Mouse (Mus musculus) lung, embryonic 15.5 days (tissue): Measurements from ENCODE around the gene Ddx25. TPM values are rescaled to one million over a fixed set of nuclear protein-coding genes. Genes with fewer than 3 reads are reported as not detected.

Source experiments
- ATAC-seq: fragments of 200-750 bp; cut with Nextera tagmentation; 2 replicates; pipeline ENCODE4 v1.8.0; 2017; ENCODE audit warnings: moderate number of reproducible peaks, borderline replicate concordance; ENCODE audit not compliant: low FRiP score, low TSS enrichment; ENCODE audit errors: extremely low read depth
- H3K27ac ChIP-seq: fragments of 300-500 bp; sonication (generic); 2 replicates; pipeline ENCODE4 v1.5.1; 2015; ENCODE audit warnings: moderate library complexity, mild to moderate bottlenecking, inconsistent platforms
- H3K27me3 ChIP-seq: fragments of 300-500 bp; sonication (generic); 2 replicates; pipeline ENCODE4 v1.6.1; 2015; ENCODE audit warnings: inconsistent platforms
- H3K36me3 ChIP-seq: fragments of 300-500 bp; sonication (generic); 2 replicates; pipeline ENCODE4 v1.6.1; 2015; ENCODE audit warnings: inconsistent platforms
- H3K4me1 ChIP-seq: fragments of 300-500 bp; sonication (generic); 2 replicates; pipeline ENCODE4 v1.6.1; 2015; ENCODE audit warnings: inconsistent platforms
- H3K4me2 ChIP-seq: fragments of 300-500 bp; sonication (generic); 2 replicates; pipeline ENCODE4 v1.6.1; 2015; ENCODE audit warnings: inconsistent platforms, mild to moderate bottlenecking, moderate library complexity
- H3K4me3 ChIP-seq: fragments of 300-500 bp; sonication (generic); 2 replicates; pipeline ENCODE4 v1.5.1; 2015; ENCODE audit warnings: mild to moderate bottlenecking, inconsistent platforms
- H3K9ac ChIP-seq: fragments of 300-500 bp; sonication (generic); 2 replicates; pipeline ENCODE4 v1.6.1; 2015; ENCODE audit warnings: inconsistent platforms
- H3K9me3 ChIP-seq: fragments of 300-500 bp; sonication (generic); 2 replicates; pipeline ENCODE4 v1.6.1; 2016; ENCODE audit warnings: inconsistent platforms
- WGBS: fragments of 180-500 bp; shearing (Covaris S2); methylation state at CpG from one replicate; pipeline ENCODE4 v1.1.7; 2015; 5-methylcytosine and 5-hydroxymethylcytosine counted together
- polyA plus RNA-seq: library from polyadenylated mRNA; unstranded; fragments of >200 nt; fragmentation: Nextera tagmentation; extraction: Ambion mirVana; gene quantifications from 2 replicates; pipeline ENCODE4 v1.2.1, GENCODE M21; 2015

Gene Ddx25
- polyA plus RNA-seq: 1.2 and 1.3 TPM in 2 replicates

GRCm38 (mm10) chr9:35558257-35559008 lies at the start of gene Ddx25, which contains the start of gene Pus3:
TSS of gene Ddx25 (minus strand) at chr9:35558528.
TSS of gene Pus3 (plus strand) at chr9:35558595.
- Histone ChIP-seq H3K27me3 (peaks cover 17% of the 10 kb centered on the region; the same call in 1 of the 2 replicates), H3K9me3 (no peaks in the 10 kb centered on the region)
- WGBS: under 1% methylated on average over 58 of the region's 59 CpGs

GRCm38 (mm10) chr9:35607647-35608405 lies 49.5 kb upstream of the Ddx25 start:
- no peak for ATAC-seq
- Histone ChIP-seq H3K36me3 (no peaks in the 10 kb centered on the region), H3K4me1 (no peaks in the 10 kb centered on the region), H3K9ac (no peak overlapping the region), H3K4me2 (no peak overlapping the region), H3K27ac (no peak overlapping the region), H3K27me3 (no peaks in the 10 kb centered on the region), H3K9me3 (no peaks in the 10 kb centered on the region), H3K4me3 (no peak overlapping the region)
- WGBS: 56% methylated on average over 8 of the region's 8 CpGs

More at GRCm38 (mm10) chr9:35558257-35559008, at the start of gene Ddx25, which contains the start of gene Pus3:
- Histone ChIP-seq H3K4me2 (peak within 1 kb of the TSS; percentile 97), H3K36me3 (peaks cover 10% of the 10 kb centered on the region), H3K9ac (peak within 1 kb of the TSS; percentile 62), H3K4me1 (peaks cover 29% of the 10 kb centered on the region), H3K4me3 (peak within 1 kb of the TSS; percentile 74), H3K27ac (peak within 1 kb of the TSS; percentile 60)
- peak; percentile 71 for ATAC-seq

DNA sequence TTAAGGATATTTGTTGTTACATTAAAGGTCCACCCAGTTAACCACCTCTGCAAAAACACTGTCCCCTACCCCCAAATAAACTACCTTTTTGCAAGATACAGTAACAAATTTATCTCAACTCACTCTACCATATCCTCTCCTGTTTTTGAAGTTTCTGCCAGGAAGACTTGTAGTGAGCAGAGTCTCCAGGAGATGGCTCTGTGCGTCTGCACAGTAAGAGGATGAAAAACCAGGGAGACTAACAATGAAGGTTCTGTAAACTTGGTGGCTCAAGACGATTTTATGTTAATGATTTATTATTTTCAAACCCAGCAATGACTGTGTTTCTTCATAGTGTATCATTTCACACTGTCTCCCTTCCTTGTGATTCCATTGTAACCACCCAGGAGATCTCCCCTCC lies 34.6 kb upstream of the Ddx25 start:
- no peaks in the 10 kb centered on the region for H3K9me3 ChIP-seq
- ATAC-seq: no peak
- no peaks in the 10 kb centered on the region for H3K36me3 ChIP-seq

DNA sequence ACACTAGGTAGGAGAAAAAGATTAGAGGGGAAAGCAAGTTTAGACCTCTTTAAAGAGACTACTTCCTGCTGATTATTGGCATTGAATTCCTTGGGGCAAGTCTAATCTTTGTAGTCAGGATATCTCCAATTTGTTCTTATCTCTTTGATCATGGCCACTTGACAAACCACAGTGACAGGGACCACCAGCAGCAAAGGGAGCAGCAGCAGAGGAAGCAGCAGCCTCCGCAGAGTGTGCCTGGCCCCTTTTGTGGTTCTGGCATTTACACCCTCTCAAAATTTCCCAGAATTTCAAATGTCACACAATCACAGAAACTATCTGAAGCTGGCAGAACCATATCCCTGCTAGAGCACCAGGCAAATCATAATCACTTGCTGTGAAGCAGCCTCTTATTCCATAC lies 29.3 kb upstream of the Ddx25 start:
- H3K4me2 ChIP-seq: no peak overlapping the region
- no peaks in the 10 kb centered on the region for H3K4me1 ChIP-seq
- ATAC-seq: no peak
- H3K9me3 ChIP-seq: no peaks in the 10 kb centered on the region
- H3K36me3 ChIP-seq: no peaks in the 10 kb centered on the region
- no peak overlapping the region for H3K4me3 ChIP-seq
- H3K9ac ChIP-seq: no peak overlapping the region
- 57% methylated on average over 1 of the region's 1 CpGs for WGBS
- H3K27me3 ChIP-seq: no peaks in the 10 kb centered on the region
- no peak overlapping the region for H3K27ac ChIP-seq

More for the DNA sequence above, 34.6 kb upstream of the Ddx25 start:
- Histone ChIP-seq H3K4me2 (no peak overlapping the region), H3K27me3 (no peaks in the 10 kb centered on the region), H3K4me3 (no peak overlapping the region), H3K4me1 (no peaks in the 10 kb centered on the region), H3K27ac (no peak overlapping the region), H3K9ac (no peak overlapping the region)
- WGBS: 6% methylated on average over 2 of the region's 2 CpGs

DNA sequence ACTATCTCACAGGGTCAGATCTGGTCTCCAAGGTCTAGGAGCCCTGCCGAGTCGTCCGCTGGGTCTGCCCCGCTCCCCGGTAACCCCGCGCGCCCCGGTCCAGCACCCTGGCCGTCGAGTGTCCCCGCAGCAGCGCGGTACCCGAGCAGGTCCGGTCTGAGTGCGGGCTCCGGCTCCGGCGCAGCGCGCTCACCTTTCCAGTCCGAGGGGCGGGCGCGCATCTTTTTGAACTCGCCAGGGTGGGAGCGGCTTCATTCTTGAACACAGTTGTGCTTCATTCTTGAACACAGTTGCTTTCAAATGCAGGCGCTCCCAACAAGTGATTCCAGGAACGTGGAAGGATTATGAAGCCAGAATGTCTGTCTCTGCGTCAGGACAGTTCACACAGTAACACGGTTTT lies 16.1 kb upstream of the Ddx25 start:
- peak overlapping the region; percentile 19 for H3K4me3 ChIP-seq
- H3K27ac ChIP-seq: no peak overlapping the region
- no peaks in the 10 kb centered on the region for H3K9me3 ChIP-seq
- peaks cover 8% of the 10 kb centered on the region; the same call in 1 of the 2 replicates for H3K4me1 ChIP-seq
- ATAC-seq: no peak
- peaks cover 15% of the 10 kb centered on the region for H3K27me3 ChIP-seq
- peak overlapping the region; percentile 49 for H3K4me2 ChIP-seq
- 5% methylated on average over 27 of the region's 32 CpGs for WGBS
- H3K36me3 ChIP-seq: no peaks in the 10 kb centered on the region
- no peak overlapping the region for H3K9ac ChIP-seq

DNA sequence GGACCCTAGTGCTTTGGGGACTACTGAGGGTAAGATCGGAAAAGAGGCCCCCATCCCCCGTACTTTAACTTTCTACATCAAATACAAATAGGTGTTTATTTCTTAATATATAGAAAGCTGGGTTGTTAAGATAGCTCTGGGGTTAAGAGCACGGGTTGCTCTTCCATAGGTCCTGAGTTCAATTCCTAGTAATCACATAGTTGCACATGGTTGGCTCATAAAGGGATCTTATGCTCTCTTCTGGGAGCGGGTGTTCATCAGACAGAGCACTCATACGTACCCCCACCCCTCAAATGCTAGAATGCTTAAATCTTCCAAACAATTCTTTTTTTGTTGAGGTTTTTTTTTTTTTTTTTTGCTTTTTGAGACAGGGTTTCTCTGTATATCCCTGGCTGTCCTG lies 12.3 kb upstream of the Ddx25 start:
- Histone ChIP-seq H3K4me1 (peaks cover 13% of the 10 kb centered on the region; the same call in 1 of the 2 replicates), H3K27ac (peak overlapping the region; percentile 91; the same call in 1 of the 2 replicates), H3K9me3 (no peaks in the 10 kb centered on the region), H3K27me3 (peaks cover 15% of the 10 kb centered on the region), H3K36me3 (peaks cover 24% of the 10 kb centered on the region; the same call in 1 of the 2 replicates), H3K9ac (peak overlapping the region; percentile 82), H3K4me3 (peak overlapping the region; percentile 84), H3K4me2 (peak overlapping the region; percentile 81)
- no peak for ATAC-seq
- 8% methylated on average over 5 of the region's 5 CpGs for whole genome bisulfite sequencing

DNA sequence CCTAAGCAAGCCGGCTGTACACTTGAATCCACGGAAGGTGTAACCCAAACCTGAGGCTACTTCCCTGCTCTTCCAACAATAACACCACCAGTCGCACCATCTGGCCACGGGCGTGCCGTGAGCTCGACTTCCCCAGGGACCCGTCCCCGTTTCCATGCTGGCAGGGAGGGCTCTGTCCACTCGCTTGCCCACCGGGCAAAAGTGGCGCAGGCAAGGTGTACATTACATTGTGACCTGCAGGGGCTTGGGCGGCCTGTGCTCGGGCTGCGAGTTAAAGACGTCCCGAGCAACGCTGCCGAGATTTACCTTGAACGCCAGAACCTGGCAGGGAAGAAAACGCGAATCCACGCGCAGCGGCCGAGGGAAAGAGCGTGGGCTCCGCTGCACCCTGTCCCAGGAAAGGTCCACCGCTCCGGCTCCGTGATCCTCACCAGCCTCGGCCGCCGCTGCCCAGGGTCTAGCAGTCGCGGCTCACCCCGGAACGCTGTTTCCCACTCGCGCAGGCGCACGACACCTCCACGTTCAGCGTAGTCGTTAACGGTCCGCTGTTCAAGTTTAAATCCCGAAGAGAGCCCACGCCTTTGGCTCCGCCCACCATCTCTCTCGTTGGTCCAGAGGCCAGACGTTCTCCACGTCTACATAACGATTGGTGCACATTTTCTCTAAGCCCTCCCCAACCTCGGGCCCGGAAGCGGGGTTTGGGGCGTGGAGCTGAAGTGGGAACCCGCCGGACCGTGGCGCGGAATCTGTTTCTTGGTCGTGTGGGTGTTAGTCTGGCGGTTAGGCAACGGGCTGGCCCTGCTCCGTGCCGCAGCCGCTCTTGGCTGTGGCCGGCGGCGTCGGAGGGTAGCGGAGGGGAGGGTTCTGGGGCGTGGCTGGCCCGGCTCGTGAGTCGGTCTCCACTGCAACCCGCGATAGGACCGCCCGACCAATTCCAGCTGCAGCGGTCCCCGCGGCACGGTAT lies 11.5 kb upstream of the Ddx25 start, which contains the start of the genes Pate2 and Hyls1:
Pate2 (plus strand) TSS at position 714 of the 964 bp plus-strand sequence.
Hyls1 (minus strand) TSS at position 828 of the 964 bp plus-strand sequence.
- peak within 1 kb of the TSS; percentile 84 for H3K4me3 ChIP-seq
- under 1% methylated on average over 86 of the region's 86 CpGs for WGBS
- H3K27me3 ChIP-seq: peaks cover 12% of the 10 kb centered on the region
- peaks cover 33% of the 10 kb centered on the region; the same call in 1 of the 2 replicates for H3K36me3 ChIP-seq
- H3K4me1 ChIP-seq: peaks cover 13% of the 10 kb centered on the region; the same call in 1 of the 2 replicates
- peak within 1 kb of the TSS; percentile 82 for H3K9ac ChIP-seq
- peak within 1 kb of the TSS; percentile 81 for H3K4me2 ChIP-seq
- no peaks in the 10 kb centered on the region for H3K9me3 ChIP-seq
- peak within 1 kb of the TSS; percentile 91 for H3K27ac ChIP-seq
- peak; percentile 98 for ATAC-seq

- Histone ChIP-seq H3K27me3 (no peaks in the 10 kb centered on the region; the same call in 1 of the 2 replicates), H3K36me3 (peaks cover 42% of the 10 kb centered on the region; the same call in 1 of the 2 replicates), H3K9ac (no peak overlapping the region), H3K9me3 (no peaks in the 10 kb centered on the region), H3K4me2 (no peak overlapping the region), H3K27ac (no peak overlapping the region), H3K4me1 (peaks cover 9% of the 10 kb centered on the region; the same call in 1 of the 2 replicates), H3K4me3 (no peak overlapping the region)
- 78% methylated on average over 3 of the region's 3 CpGs for WGBS
- no peak for ATAC-seq
These were observed 9.7 kb upstream of the Ddx25 start for GRCm38 (mm10) chr9:35567995-35568394.

DNA sequence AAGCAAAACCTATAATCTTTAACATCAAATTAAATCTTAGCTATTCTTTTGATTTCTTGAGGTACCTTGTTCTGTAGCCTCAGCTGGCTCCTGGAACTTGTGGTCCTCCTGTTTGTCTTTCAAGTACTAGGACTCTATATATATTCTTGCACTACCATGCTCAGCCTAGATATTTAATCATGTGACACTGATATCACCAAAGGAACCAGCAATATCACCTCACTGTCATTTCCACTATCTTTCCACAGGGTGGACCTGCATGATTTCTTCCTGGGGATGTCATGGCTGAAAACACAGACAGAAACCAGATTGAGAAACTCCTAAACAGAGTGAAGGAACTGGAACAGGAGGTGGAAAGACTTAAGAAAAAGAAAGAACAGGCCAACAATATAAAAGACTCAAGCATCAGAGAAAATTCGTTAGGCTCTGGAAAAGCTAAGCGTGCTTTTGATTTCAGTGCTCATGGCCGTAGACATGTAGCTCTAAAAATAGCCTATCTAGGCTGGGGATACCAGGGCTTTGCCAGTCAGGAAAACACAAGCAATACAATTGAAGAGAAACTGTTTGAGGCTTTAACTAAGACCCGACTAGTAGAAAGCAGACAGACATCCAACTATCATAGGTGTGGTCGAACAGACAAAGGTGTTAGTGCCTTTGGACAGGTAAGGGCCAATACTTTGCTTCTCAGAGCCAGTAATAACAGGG lies 6.4 kb upstream of the Ddx25 start:
- Histone ChIP-seq H3K9ac (no peak overlapping the region), H3K36me3 (peaks cover 51% of the 10 kb centered on the region)

DNA sequence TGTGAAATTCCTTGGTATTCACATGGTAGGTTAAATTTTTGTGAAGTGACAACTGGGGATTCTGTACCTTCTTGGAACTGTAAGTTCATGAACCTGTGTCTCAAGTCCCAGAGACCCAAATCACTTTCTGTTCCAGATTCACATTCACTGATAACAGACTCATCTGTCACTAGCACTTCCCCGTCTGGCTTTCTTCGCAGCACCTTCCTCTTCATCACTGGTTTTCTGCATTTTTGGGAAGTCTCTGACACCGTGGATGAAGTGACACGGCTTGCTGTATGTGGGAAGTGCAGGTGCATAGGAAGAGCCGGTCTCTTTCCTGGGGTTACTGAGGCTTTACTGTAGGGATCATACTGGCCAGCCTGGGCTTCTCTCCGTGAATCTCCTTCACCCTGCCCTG lies 3.3 kb upstream of the Ddx25 start:
- Histone ChIP-seq H3K27me3 (peaks cover 17% of the 10 kb centered on the region; the same call in 1 of the 2 replicates), H3K4me1 (peaks cover 27% of the 10 kb centered on the region), H3K9ac (no peak overlapping the region), H3K4me2 (no peak overlapping the region), H3K36me3 (peaks cover 34% of the 10 kb centered on the region), H3K27ac (no peak overlapping the region), H3K4me3 (no peak overlapping the region), H3K9me3 (no peaks in the 10 kb centered on the region)
- ATAC-seq: no peak
- WGBS: 81% methylated on average over 6 of the region's 6 CpGs

More for the DNA sequence above, 6.4 kb upstream of the Ddx25 start:
- ATAC-seq: no peak
- no peaks in the 10 kb centered on the region for H3K27me3 ChIP-seq
- H3K9me3 ChIP-seq: no peaks in the 10 kb centered on the region
- no peak overlapping the region for H3K27ac ChIP-seq
- WGBS: 80% methylated on average over 5 of the region's 5 CpGs
- no peak overlapping the region for H3K4me2 ChIP-seq
- H3K4me1 ChIP-seq: peaks cover 13% of the 10 kb centered on the region
- H3K4me3 ChIP-seq: no peak overlapping the region
